Mouse (Mus musculus): Measurements from ENCODE around the gene Fcgr2b. TPM values are rescaled to one million over a fixed set of nuclear protein-coding genes. Genes with fewer than 3 reads are reported as not detected.
"Not testable (repeated sequence)": the region's sequence is repeated elsewhere in the genome, so short reads cannot be mapped to it uniquely, and the experiment has no call there.

Gene Fcgr2b
- total and polyA plus RNA-seq, 2 experiments = 34.9 to 68.7 TPM

DNA sequence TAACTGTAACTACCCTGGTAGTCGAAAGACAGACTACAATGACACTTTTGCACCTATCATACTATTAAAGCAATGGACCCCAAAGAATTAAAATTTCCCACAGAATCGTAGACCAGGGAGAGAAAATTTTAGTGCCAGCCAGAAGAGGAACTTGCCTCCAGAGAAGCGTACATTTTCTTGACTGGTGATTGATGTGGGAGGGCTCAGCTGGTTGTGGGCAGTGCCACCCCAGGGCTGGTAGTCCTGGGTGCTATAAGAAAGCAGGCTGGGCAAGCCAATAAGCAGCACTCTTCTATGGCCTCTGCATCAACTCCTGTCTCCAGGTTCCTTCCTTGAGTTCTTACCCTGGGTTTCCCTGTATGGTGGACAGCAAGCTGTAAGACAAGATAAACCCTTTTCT is 8.7 kb upstream of the Fcgr2b start:
- no peaks in the 10 kb centered on the region for H3K36me3 ChIP-seq (ENCODE audit: control insufficient read depth, insufficient read depth, low read length)
- no peak for DNase-seq (ENCODE audit: extremely low read depth, low read depth, low spot score)
- no peak for TF ChIP-seq CTCF (IDR thresholded peaks at IDR 0.05; ENCODE audit: low read depth, low read length)
- no peak for TF ChIP-seq POLR2A (IDR thresholded peaks at IDR 0.05; ENCODE audit: extremely low read depth, insufficient read depth, low read length)
- no peaks in the 10 kb centered on the region for H3K79me2 ChIP-seq (ENCODE audit: control insufficient read depth, insufficient read depth, low read length)
- no peak overlapping the region for H3K9ac ChIP-seq (ENCODE audit: low read depth, low read length)
- H3K4me3 ChIP-seq (ENCODE audit: insufficient read depth, low read depth, low read length) = no peak overlapping the region
- H3K27me3 ChIP-seq (ENCODE audit: control insufficient read depth, insufficient read depth, low read length) = no peaks in the 10 kb centered on the region
- no peaks in the 10 kb centered on the region for H3K4me1 ChIP-seq (ENCODE audit: control insufficient read depth, insufficient read depth, low read length)
- WGBS = 89% methylated on average over 3 of the region's 3 CpGs
- no peak overlapping the region for H3K27ac ChIP-seq (replicated peaks; ENCODE audit: insufficient read depth, low read depth, low read length)

DNA sequence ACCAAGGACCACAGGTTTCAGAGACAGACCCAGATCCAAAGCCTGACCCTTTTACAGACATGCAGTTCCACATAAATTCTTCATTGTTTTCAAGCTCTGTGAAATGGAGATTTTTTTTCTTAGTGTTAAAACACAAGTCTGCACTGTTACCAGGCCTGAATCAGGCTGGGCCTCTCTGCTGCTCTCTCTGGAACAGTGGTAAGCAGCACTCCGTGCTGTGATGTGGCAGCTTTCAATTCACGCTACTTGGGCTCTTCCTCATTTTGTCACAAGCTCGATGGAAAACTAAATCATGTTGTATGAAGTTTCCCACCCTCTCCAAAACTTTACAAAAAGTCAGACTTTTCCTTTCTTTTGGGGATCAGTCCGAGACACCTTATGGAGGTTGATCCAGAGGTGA is 6.7 kb upstream of the Fcgr2b start:
- 87% methylated on average over 4 of the region's 4 CpGs for WGBS
- no peak for DNase-seq (ENCODE audit: extremely low read depth, low read depth, low spot score)
- Histone ChIP-seq H3K4me3 (ENCODE audit: insufficient read depth, low read depth, low read length) (no peak overlapping the region), H3K27me3 (ENCODE audit: control insufficient read depth, insufficient read depth, low read length) (no peaks in the 10 kb centered on the region), H3K36me3 (ENCODE audit: control insufficient read depth, insufficient read depth, low read length) (no peaks in the 10 kb centered on the region), H3K4me1 (ENCODE audit: control insufficient read depth, insufficient read depth, low read length) (no peaks in the 10 kb centered on the region), H3K27ac (replicated peaks; ENCODE audit: insufficient read depth, low read depth, low read length) (no peak overlapping the region), H3K9ac (ENCODE audit: low read depth, low read length) (no peak overlapping the region), H3K79me2 (ENCODE audit: control insufficient read depth, insufficient read depth, low read length) (no peaks in the 10 kb centered on the region)
- TF ChIP-seq POLR2A (IDR thresholded peaks at IDR 0.05; ENCODE audit: extremely low read depth, insufficient read depth, low read length) (no peak), CTCF (IDR thresholded peaks at IDR 0.05; ENCODE audit: low read depth, low read length) (no peak)

GRCm38 (mm10) chr1:170982301-170982700 is 6.0 kb upstream of the Fcgr2b start:
- no peak for DNase-seq (ENCODE audit: extremely low read depth, low read depth, low spot score)
- WGBS = 85% methylated on average over 2 of the region's 2 CpGs
- Histone ChIP-seq H3K36me3 (ENCODE audit: control insufficient read depth, insufficient read depth, low read length) (no peaks in the 10 kb centered on the region), H3K4me3 (ENCODE audit: insufficient read depth, low read depth, low read length) (no peak overlapping the region), H3K4me1 (ENCODE audit: control insufficient read depth, insufficient read depth, low read length) (no peaks in the 10 kb centered on the region), H3K79me2 (ENCODE audit: control insufficient read depth, insufficient read depth, low read length) (no peaks in the 10 kb centered on the region), H3K27ac (replicated peaks; ENCODE audit: insufficient read depth, low read depth, low read length) (no peak overlapping the region), H3K9ac (ENCODE audit: low read depth, low read length) (no peak overlapping the region), H3K27me3 (ENCODE audit: control insufficient read depth, insufficient read depth, low read length) (no peaks in the 10 kb centered on the region)
- TF ChIP-seq POLR2A (IDR thresholded peaks at IDR 0.05; ENCODE audit: extremely low read depth, insufficient read depth, low read length) (no peak), CTCF (IDR thresholded peaks at IDR 0.05; ENCODE audit: low read depth, low read length) (no peak)

DNA sequence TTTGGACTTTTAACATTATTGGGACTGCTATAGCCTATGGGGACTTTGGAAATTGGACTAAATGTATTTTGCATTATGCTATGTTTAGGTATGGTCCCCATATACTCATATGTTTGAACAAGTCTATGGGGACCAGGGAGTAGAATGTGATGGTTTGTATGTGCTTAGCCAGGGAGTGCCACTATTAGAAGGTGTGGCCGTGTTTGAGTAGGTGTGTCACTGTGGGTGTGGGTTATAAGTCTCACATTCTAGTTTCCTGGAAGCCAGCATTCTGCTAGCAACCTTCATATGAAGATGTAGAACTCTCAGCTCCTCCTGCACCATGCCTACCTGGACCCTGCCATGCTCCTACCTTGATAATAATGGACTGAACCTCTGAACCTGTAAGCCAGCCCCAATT is 5.3 kb upstream of the Fcgr2b start:
- WGBS = 82% methylated on average over 1 of the region's 1 CpGs
- H3K4me3 ChIP-seq (ENCODE audit: insufficient read depth, low read depth, low read length); H3K27ac ChIP-seq (replicated peaks; ENCODE audit: insufficient read depth, low read depth, low read length); DNase-seq (ENCODE audit: extremely low read depth, low read depth, low spot score); H3K36me3 ChIP-seq (ENCODE audit: control insufficient read depth, insufficient read depth, low read length); H3K4me1 ChIP-seq (ENCODE audit: control insufficient read depth, insufficient read depth, low read length); H3K27me3 ChIP-seq (ENCODE audit: control insufficient read depth, insufficient read depth, low read length); H3K9ac ChIP-seq (ENCODE audit: low read depth, low read length); H3K79me2 ChIP-seq (ENCODE audit: control insufficient read depth, insufficient read depth, low read length): not testable (repeated sequence)

DNA sequence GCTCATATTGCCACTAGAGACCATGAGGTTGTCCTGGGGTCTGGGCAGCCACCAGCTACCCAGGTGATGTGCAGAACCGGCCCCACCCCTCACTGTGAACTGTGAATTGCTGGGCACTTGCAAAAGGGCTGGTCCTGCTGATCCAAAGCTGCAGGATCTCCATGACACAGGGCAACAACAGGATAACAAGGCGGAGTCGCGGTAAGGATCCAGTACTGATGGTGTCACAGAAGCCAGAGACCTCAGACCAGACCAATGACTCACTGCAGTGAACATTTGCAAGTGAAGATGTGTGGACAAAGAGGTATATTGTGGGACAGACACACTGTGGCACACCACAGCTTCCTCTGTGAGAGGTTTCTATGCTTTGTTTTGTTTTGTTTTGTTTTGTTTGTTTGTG is 2.3 kb upstream of the Fcgr2b start:
- no peak overlapping the region for H3K9ac ChIP-seq (ENCODE audit: low read depth, low read length)
- WGBS = 84% methylated on average over 4 of the region's 4 CpGs
- TF ChIP-seq POLR2A (IDR thresholded peaks at IDR 0.05; ENCODE audit: extremely low read depth, insufficient read depth, low read length) (no peak), CTCF (IDR thresholded peaks at IDR 0.05; ENCODE audit: low read depth, low read length) (no peak)

GRCm38 (mm10) chr1:170975751-170976161 is 591 bp downstream of the Fcgr2b start:
- Histone ChIP-seq H3K4me3 (ENCODE audit: insufficient read depth, low read depth, low read length) (peak overlapping the region; percentile 32), H3K79me2 (ENCODE audit: control insufficient read depth, insufficient read depth, low read length) (no peaks in the 10 kb centered on the region), H3K36me3 (ENCODE audit: control insufficient read depth, insufficient read depth, low read length) (no peaks in the 10 kb centered on the region; the same call in 1 of the 2 replicates), H3K27me3 (ENCODE audit: control insufficient read depth, insufficient read depth, low read length) (no peaks in the 10 kb centered on the region), H3K4me1 (ENCODE audit: control insufficient read depth, insufficient read depth, low read length) (peaks cover 10% of the 10 kb centered on the region), H3K27ac (replicated peaks; ENCODE audit: insufficient read depth, low read depth, low read length) (peak overlapping the region; percentile 40), H3K9ac (ENCODE audit: low read depth, low read length) (peak overlapping the region; percentile 31)
- TF ChIP-seq CTCF (IDR thresholded peaks at IDR 0.05; ENCODE audit: low read depth, low read length) (no peak), POLR2A (IDR thresholded peaks at IDR 0.05; ENCODE audit: extremely low read depth, insufficient read depth, low read length) (0 out of 2 replicates have a peak, but pooled peaks have one; percentile 23)
- DNase-seq (ENCODE audit: extremely low read depth, low read depth, low spot score) = peak; percentile 75
- WGBS = 10% methylated on average over 7 of the region's 7 CpGs

More for the DNA sequence above, 2.3 kb upstream of the Fcgr2b start:
- H3K27ac ChIP-seq (replicated peaks; ENCODE audit: insufficient read depth, low read depth, low read length) = no peak overlapping the region
- H3K4me3 ChIP-seq (ENCODE audit: insufficient read depth, low read depth, low read length) = no peak overlapping the region
- no peak for DNase-seq (ENCODE audit: extremely low read depth, low read depth, low spot score)
- no peaks in the 10 kb centered on the region for H3K36me3 ChIP-seq (ENCODE audit: control insufficient read depth, insufficient read depth, low read length)
- peaks cover 6% of the 10 kb centered on the region for H3K4me1 ChIP-seq (ENCODE audit: control insufficient read depth, insufficient read depth, low read length)
- H3K79me2 ChIP-seq (ENCODE audit: control insufficient read depth, insufficient read depth, low read length) = no peaks in the 10 kb centered on the region
- H3K27me3 ChIP-seq (ENCODE audit: control insufficient read depth, insufficient read depth, low read length) = no peaks in the 10 kb centered on the region

DNA sequence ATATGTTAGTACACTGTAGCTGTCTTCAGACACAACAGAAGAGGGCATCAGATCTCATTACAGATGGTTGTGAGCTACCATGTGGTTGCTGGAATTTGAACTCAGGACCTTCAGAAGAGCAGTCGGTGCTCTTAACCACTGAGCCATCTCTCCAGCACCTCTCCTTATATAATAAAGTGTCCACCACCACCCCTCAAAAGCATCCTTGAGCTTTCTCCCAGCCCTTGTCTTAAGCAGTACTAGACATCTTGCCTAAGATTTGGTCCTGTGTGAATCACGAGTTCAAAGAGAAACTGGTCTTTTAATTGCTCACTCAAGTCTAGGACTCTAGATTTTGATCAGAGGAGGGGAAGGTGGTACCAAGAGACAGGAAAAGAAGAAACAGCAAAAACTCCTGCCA is 997 bp downstream of the Fcgr2b start:
- H3K9ac ChIP-seq (ENCODE audit: low read depth, low read length); H3K27me3 ChIP-seq (ENCODE audit: control insufficient read depth, insufficient read depth, low read length); DNase-seq (ENCODE audit: extremely low read depth, low read depth, low spot score); H3K79me2 ChIP-seq (ENCODE audit: control insufficient read depth, insufficient read depth, low read length); H3K36me3 ChIP-seq (ENCODE audit: control insufficient read depth, insufficient read depth, low read length); H3K27ac ChIP-seq (replicated peaks; ENCODE audit: insufficient read depth, low read depth, low read length): not testable (repeated sequence)
- WGBS = 19% methylated on average over 2 of the region's 2 CpGs
- Histone ChIP-seq H3K4me3 (ENCODE audit: insufficient read depth, low read depth, low read length) (peak overlapping the region; percentile 32; the same call in 1 of the 2 replicates), H3K4me1 (ENCODE audit: control insufficient read depth, insufficient read depth, low read length) (peaks cover 10% of the 10 kb centered on the region)
